Mouse (Mus musculus) kidney, postnatal 25 days (tissue): ENCODE results near the gene Gm21767.
"Not testable (repeated sequence)": the region's sequence is repeated elsewhere in the genome, so short reads cannot be mapped to it uniquely, and the experiment has no call there.

Experiments
- DNase-seq, 2 experiments: peaks; one replicate each; pipeline ENCODE4 v3.0.0; 2021; ENCODE audit warnings: mixed read lengths in 2 of 2

Gene Gm21767

DNA sequence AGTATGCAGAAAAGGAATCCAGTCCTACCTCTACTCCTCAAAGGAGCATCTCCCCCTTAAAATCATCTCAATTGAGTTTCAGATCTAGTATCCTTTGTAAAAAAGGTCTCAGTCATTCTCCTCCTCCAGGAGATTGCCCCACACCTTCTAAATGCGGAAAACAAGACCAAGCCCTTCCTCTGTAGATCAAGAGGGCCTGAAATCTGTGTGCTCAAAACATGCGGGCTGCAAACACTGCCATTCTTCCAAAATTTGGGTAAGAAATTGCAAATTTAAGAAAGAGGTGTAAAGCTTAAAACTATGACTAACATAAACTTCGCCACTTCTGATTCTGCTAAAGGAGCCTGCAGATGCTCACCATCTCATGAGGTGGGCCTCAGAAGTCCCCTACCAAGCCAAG, at the start of gene Gm21767:
Gm21767 (plus strand) TSS at position 301 of the 400 bp plus-strand sequence.
- not testable (repeated sequence) for DNase-seq
